Mouse (Mus musculus): ENCODE results near the gene Glipr1.
A peak's percentile ranks its signal among the peaks of the same experiment; 100 is the strongest.
"Not testable (repeated sequence)": the region's sequence is repeated elsewhere in the genome, so short reads cannot be mapped to it uniquely, and the experiment has no call there.

The Glipr1 gene

GRCm38 (mm10) chr10:112002544-112003215, at the start of gene Glipr1:
Gene Glipr1 (minus strand): TSS chr10:112002631.
- DNase-seq (ENCODE audit: low spot score) = no peak

- not testable (repeated sequence) for DNase-seq (ENCODE audit: low spot score)
Observed at GRCm38 (mm10) chr10:112051956-112052355, 49.5 kb upstream of the Glipr1 start.

- no peak for DNase-seq (ENCODE audit: low spot score)
Observed at GRCm38 (mm10) chr10:112051220-112051619, 48.8 kb upstream of the Glipr1 start.

GRCm38 (mm10) chr10:112044283-112044682, 41.9 kb upstream of the Glipr1 start:
- not testable (repeated sequence) for DNase-seq (ENCODE audit: low spot score)

- DNase-seq (ENCODE audit: low spot score) = not testable (repeated sequence)
Observed at GRCm38 (mm10) chr10:112043523-112043922, 41.1 kb upstream of the Glipr1 start.

GRCm38 (mm10) chr10:112028689-112029088, 26.3 kb upstream of the Glipr1 start:
- not testable (repeated sequence) for DNase-seq (ENCODE audit: low spot score)

GRCm38 (mm10) chr10:112023585-112023984, 21.2 kb upstream of the Glipr1 start:
- DNase-seq (ENCODE audit: low spot score) = no peak

- not testable (repeated sequence) for DNase-seq (ENCODE audit: low spot score)
Observed at GRCm38 (mm10) chr10:112009511-112009910, 7.1 kb upstream of the Glipr1 start.

GRCm38 (mm10) chr10:112001756-112002520, 493 bp downstream of the Glipr1 start:
- DNase-seq (ENCODE audit: low spot score) = no peak

- DNase-seq (ENCODE audit: low spot score) = no peak
Observed at GRCm38 (mm10) chr10:112001350-112001749, 1.1 kb downstream of the Glipr1 start.

GRCm38 (mm10) chr10:112000568-112000967, 1.9 kb downstream of the Glipr1 start:
- DNase-seq (ENCODE audit: low spot score) = no peak

- no peak for DNase-seq (ENCODE audit: low spot score)
Observed at GRCm38 (mm10) chr10:111999765-112000164, 2.7 kb downstream of the Glipr1 start.

GRCm38 (mm10) chr10:111997671-111998070, 4.8 kb downstream of the Glipr1 start:
- DNase-seq (ENCODE audit: low spot score) = no peak

GRCm38 (mm10) chr10:111996911-111997347, 5.5 kb downstream of the Glipr1 start:
- DNase-seq (ENCODE audit: low spot score) = no peak

GRCm38 (mm10) chr10:111996549-111996904, 5.9 kb downstream of the Glipr1 start:
- no peak for DNase-seq (ENCODE audit: low spot score)

- no peak for DNase-seq (ENCODE audit: low spot score)
Observed at GRCm38 (mm10) chr10:111995803-111996548, 6.5 kb downstream of the Glipr1 start.

GRCm38 (mm10) chr10:111986453-111986852, 16.0 kb downstream of the Glipr1 start:
- DNase-seq (ENCODE audit: low spot score) = no peak

GRCm38 (mm10) chr10:111983070-111983469, 19.4 kb downstream of the Glipr1 start:
- DNase-seq (ENCODE audit: low spot score) = no peak

- peak; percentile 29 for DNase-seq (ENCODE audit: low spot score)
Observed at GRCm38 (mm10) chr10:111977584-111977983, 24.8 kb downstream of the Glipr1 start.

GRCm38 (mm10) chr10:111972542-111973361, 29.7 kb downstream of the Glipr1 start, which contains the start of gene Krr1:
Gene Krr1 (plus strand): TSS chr10:111972664.
- peak; percentile 62 for DNase-seq (ENCODE audit: low spot score)

GRCm38 (mm10) chr10:111971929-111972328, 30.5 kb downstream of the Glipr1 start:
- no peak for DNase-seq (ENCODE audit: low spot score)

GRCm38 (mm10) chr10:111966394-111966793, 36.0 kb downstream of the Glipr1 start:
- DNase-seq (ENCODE audit: low spot score) = no peak

Data from ovary, postnatal 10 days (tissue).